Mouse (Mus musculus): ENCODE measurements at regions not wholly inside any gene's neighbourhood (a gene's known extent, or its start where the extent isn't known, plus 50 kb on each side); places are given as distances from the start of the nearest gene placed in this dataset.
A peak's percentile ranks its signal among the peaks of the same experiment; 100 is the strongest.

GRCm38 (mm10) chr11:8148485-8148825, 515.9 kb downstream of the Tns3 start:
- no peak for DNase-seq
- intact Hi-C loops (cut with DNase I), result no loop called here

- intact Hi-C loops (cut with DNase I), result no loop called here
- no peak for DNase-seq
These were observed 516.4 kb downstream of the Tns3 start for GRCm38 (mm10) chr11:8147790-8148484.

- intact Hi-C loops (cut with DNase I), result loop anchor here (10.0 kb wide), 2 partner anchors 107 to 923 kb away; partner anchors contain the start of gene Igfbp3
- peak; percentile 11 to 24 for DNase-seq
These were observed 527.0 kb downstream of the Tns3 start for GRCm38 (mm10) chr11:8137366-8137765.

- intact Hi-C loops (cut with DNase I), result loop anchor here (10.0 kb wide), 2 partner anchors 108 to 922 kb away; partner anchors contain the start of gene Igfbp3
These were observed 527.7 kb downstream of the Tns3 start for GRCm38 (mm10) chr11:8136666-8137065.

GRCm38 (mm10) chr11:8109286-8109685, 555.0 kb downstream of the Tns3 start:
- intact Hi-C loops (cut with DNase I), result no loop called here
- peak; percentile 14 to 35 for DNase-seq

More at GRCm38 (mm10) chr11:8136666-8137065, 527.7 kb downstream of the Tns3 start:
- DNase-seq, result no peak

GRCm38 (mm10) chr11:8101091-8101490, 563.2 kb downstream of the Tns3 start:
- peak; percentile 7 to 11 for DNase-seq
- intact Hi-C loops (cut with DNase I), result no loop called here

- peak; percentile 9 to 16 for DNase-seq
These were observed 580.0 kb downstream of the Tns3 start for GRCm38 (mm10) chr11:8084328-8084727.

GRCm38 (mm10) chr11:8082811-8083210, 581.5 kb downstream of the Tns3 start:
- intact Hi-C loops (cut with DNase I), result no loop called here
- DNase-seq, result no peak

More at GRCm38 (mm10) chr11:8084328-8084727, 580.0 kb downstream of the Tns3 start:
- intact Hi-C loops (cut with DNase I), result no loop called here

- intact Hi-C loops (cut with DNase I), result no loop called here
- DNase-seq, result peak in 1 of 2 experiments; percentile 5
These were observed 591.0 kb downstream of the Tns3 start for GRCm38 (mm10) chr11:8073321-8073720.

GRCm38 (mm10) chr11:8068873-8069272, 595.5 kb downstream of the Tns3 start:
- DNase-seq, result peak; percentile 8 to 10
- intact Hi-C loops (cut with DNase I), result no loop called here

GRCm38 (mm10) chr11:8067330-8067729, 597.0 kb downstream of the Tns3 start:
- DNase-seq, result no peak
- intact Hi-C loops (cut with DNase I), result no loop called here

GRCm38 (mm10) chr11:8065811-8066210, 598.5 kb downstream of the Tns3 start:
- no peak for DNase-seq
- intact Hi-C loops (cut with DNase I), result no loop called here

GRCm38 (mm10) chr11:8065086-8065485, 599.2 kb downstream of the Tns3 start:
- no peak for DNase-seq
- intact Hi-C loops (cut with DNase I), result no loop called here

- intact Hi-C loops (cut with DNase I), result no loop called here
These were observed 602.3 kb downstream of the Tns3 start for GRCm38 (mm10) chr11:8061989-8062388.

GRCm38 (mm10) chr11:8061573-8061972, 602.8 kb downstream of the Tns3 start:
- intact Hi-C loops (cut with DNase I), result no loop called here
- DNase-seq, result no peak

More at GRCm38 (mm10) chr11:8061989-8062388, 602.3 kb downstream of the Tns3 start:
- DNase-seq, result no peak

- DNase-seq, result no peak
- intact Hi-C loops (cut with DNase I), result no loop called here
These were observed 612.8 kb downstream of the Tns3 start for GRCm38 (mm10) chr11:8051499-8051898.

GRCm38 (mm10) chr11:8045086-8045485, 619.2 kb downstream of the Tns3 start:
- no peak for DNase-seq
- intact Hi-C loops (cut with DNase I), result no loop called here

- no peak for DNase-seq
- intact Hi-C loops (cut with DNase I), result no loop called here
These were observed 634.2 kb downstream of the Tns3 start for GRCm38 (mm10) chr11:8030119-8030518.

GRCm38 (mm10) chr11:8007801-8008200, 656.5 kb downstream of the Tns3 start:
- peak in 1 of 2 experiments; percentile 2 for DNase-seq
- intact Hi-C loops (cut with DNase I), result no loop called here

- intact Hi-C loops (cut with DNase I), result no loop called here
- DNase-seq, result no peak
These were observed 683.3 kb downstream of the Tns3 start for GRCm38 (mm10) chr11:7981031-7981430.

- DNase-seq, result peak in 1 of 2 experiments; percentile 3
- intact Hi-C loops (cut with DNase I), result no loop called here
These were observed 688.5 kb downstream of the Tns3 start for GRCm38 (mm10) chr11:7975845-7976244.

- intact Hi-C loops (cut with DNase I), result no loop called here
- no peak for DNase-seq
These were observed 714.4 kb downstream of the Tns3 start for GRCm38 (mm10) chr11:7949931-7950330.
